Mouse (Mus musculus) hindbrain, embryonic 12.5 days (tissue): Measurements from ENCODE around the gene Myrf. TPM values are rescaled to one million over a fixed set of nuclear protein-coding genes. Genes with fewer than 3 reads are reported as not detected.

Experiments
- ATAC-seq: fragments of 200-750 bp; cut with Nextera tagmentation; 2 replicates; pipeline ENCODE4 v1.8.0; 2017; ENCODE audit warnings: moderate TSS enrichment; ENCODE audit not compliant: low FRiP score
- H3K27ac ChIP-seq: fragments of 300-500 bp; sonication (generic); 2 replicates; pipeline ENCODE4 v1.5.1; 2016; ENCODE audit warnings: mild to moderate bottlenecking
- H3K27me3 ChIP-seq: fragments of 300-500 bp; sonication (generic); 2 replicates; pipeline ENCODE4 v1.6.1; 2016; ENCODE audit warnings: mild to moderate bottlenecking
- H3K36me3 ChIP-seq: fragments of 300-500 bp; sonication (generic); 2 replicates; pipeline ENCODE4 v1.6.1; 2016; ENCODE audit warnings: mild to moderate bottlenecking
- H3K4me1 ChIP-seq: fragments of 300-500 bp; sonication (generic); 2 replicates; pipeline ENCODE4 v1.6.1; 2016
- H3K4me2 ChIP-seq: fragments of 300-500 bp; sonication (generic); replicated peaks from 2 replicates; pipeline ENCODE4 v1.6.1; 2016; ENCODE audit warnings: mild to moderate bottlenecking
- H3K4me3 ChIP-seq: fragments of 300-500 bp; sonication (generic); 2 replicates; pipeline ENCODE4 v1.5.1; 2016; ENCODE audit warnings: mild to moderate bottlenecking
- H3K9ac ChIP-seq: fragments of 300-500 bp; sonication (generic); 2 replicates; pipeline ENCODE4 v1.6.1; 2016; ENCODE audit warnings: mild to moderate bottlenecking, moderate library complexity
- H3K9me3 ChIP-seq: fragments of 300-500 bp; sonication (generic); replicated peaks from 2 replicates; pipeline ENCODE4 v1.6.1; 2016; ENCODE audit warnings: mild to moderate bottlenecking
- WGBS: fragments of 180-500 bp; shearing (Covaris S2); methylation state at CpG from one replicate; pipeline ENCODE4 v1.1.7; 2016; 5-methylcytosine and 5-hydroxymethylcytosine counted together
- polyA plus RNA-seq: library from polyadenylated mRNA; unstranded; fragments of >200 nt; fragmentation: Nextera tagmentation; extraction: Ambion mirVana; gene quantifications from 2 replicates; pipeline ENCODE4 v1.2.1, GENCODE M21; 2016

Gene Myrf
- polyA plus RNA-seq, result 1.3 and 1.9 TPM in 2 replicates

GRCm38 (mm10) chr19:10240654-10241305, at the start of gene Myrf:
TSS of gene Myrf (minus strand) at chr19:10240748.
- Histone ChIP-seq H3K27ac (no peak within 1 kb of the TSS), H3K36me3 (no peaks in the 10 kb centered on the region), H3K27me3 (peaks cover 24% of the 10 kb centered on the region), H3K9me3 (no peaks in the 10 kb centered on the region), H3K9ac (peak within 1 kb of the TSS; percentile 58), H3K4me3 (peak within 1 kb of the TSS; percentile 46), H3K4me2 (peak within 1 kb of the TSS; percentile 75), H3K4me1 (peaks cover 15% of the 10 kb centered on the region)
- 10% methylated on average over 42 of the region's 43 CpGs for WGBS
- ATAC-seq, result peak; percentile 73

- no peak for ATAC-seq
- WGBS, result 86% methylated on average over 4 of the region's 4 CpGs
- H3K4me1 ChIP-seq, result peaks cover 13% of the 10 kb centered on the region
Observed at GRCm38 (mm10) chr19:10289609-10290150, 49.1 kb upstream of the Myrf start.

GRCm38 (mm10) chr19:10288125-10289040, 47.8 kb upstream of the Myrf start:
- no peaks in the 10 kb centered on the region for H3K9me3 ChIP-seq
- no peak overlapping the region for H3K9ac ChIP-seq
- 85% methylated on average over 8 of the region's 8 CpGs for WGBS
- 0 out of 2 replicates have a peak, but pooled peaks cover 2% of the 10 kb centered on the region for H3K36me3 ChIP-seq
- H3K4me2 ChIP-seq, result no peak overlapping the region
- H3K27ac ChIP-seq, result no peak overlapping the region
- no peak overlapping the region for H3K4me3 ChIP-seq
- no peak for ATAC-seq
- peaks cover 8% of the 10 kb centered on the region; the same call in 1 of the 2 replicates for H3K4me1 ChIP-seq
- peaks cover 58% of the 10 kb centered on the region for H3K27me3 ChIP-seq

More at GRCm38 (mm10) chr19:10289609-10290150, 49.1 kb upstream of the Myrf start:
- H3K9ac ChIP-seq, result no peak overlapping the region
- no peak overlapping the region for H3K4me2 ChIP-seq
- peaks cover 58% of the 10 kb centered on the region for H3K27me3 ChIP-seq
- no peak overlapping the region for H3K27ac ChIP-seq
- no peaks in the 10 kb centered on the region for H3K9me3 ChIP-seq
- no peaks in the 10 kb centered on the region for H3K36me3 ChIP-seq
- H3K4me3 ChIP-seq, result no peak overlapping the region

GRCm38 (mm10) chr19:10286458-10286872, 45.9 kb upstream of the Myrf start:
- H3K27me3 ChIP-seq, result peaks cover 67% of the 10 kb centered on the region
- H3K4me3 ChIP-seq, result no peak overlapping the region
- 0 out of 2 replicates have a peak, but pooled peaks cover 2% of the 10 kb centered on the region for H3K36me3 ChIP-seq
- H3K9ac ChIP-seq, result no peak overlapping the region
- no peak overlapping the region for H3K27ac ChIP-seq
- peaks cover 8% of the 10 kb centered on the region; the same call in 1 of the 2 replicates for H3K4me1 ChIP-seq
- ATAC-seq, result no peak
- no peak overlapping the region for H3K4me2 ChIP-seq
- WGBS, result 78% methylated on average over 10 of the region's 10 CpGs
- no peaks in the 10 kb centered on the region for H3K9me3 ChIP-seq

DNA sequence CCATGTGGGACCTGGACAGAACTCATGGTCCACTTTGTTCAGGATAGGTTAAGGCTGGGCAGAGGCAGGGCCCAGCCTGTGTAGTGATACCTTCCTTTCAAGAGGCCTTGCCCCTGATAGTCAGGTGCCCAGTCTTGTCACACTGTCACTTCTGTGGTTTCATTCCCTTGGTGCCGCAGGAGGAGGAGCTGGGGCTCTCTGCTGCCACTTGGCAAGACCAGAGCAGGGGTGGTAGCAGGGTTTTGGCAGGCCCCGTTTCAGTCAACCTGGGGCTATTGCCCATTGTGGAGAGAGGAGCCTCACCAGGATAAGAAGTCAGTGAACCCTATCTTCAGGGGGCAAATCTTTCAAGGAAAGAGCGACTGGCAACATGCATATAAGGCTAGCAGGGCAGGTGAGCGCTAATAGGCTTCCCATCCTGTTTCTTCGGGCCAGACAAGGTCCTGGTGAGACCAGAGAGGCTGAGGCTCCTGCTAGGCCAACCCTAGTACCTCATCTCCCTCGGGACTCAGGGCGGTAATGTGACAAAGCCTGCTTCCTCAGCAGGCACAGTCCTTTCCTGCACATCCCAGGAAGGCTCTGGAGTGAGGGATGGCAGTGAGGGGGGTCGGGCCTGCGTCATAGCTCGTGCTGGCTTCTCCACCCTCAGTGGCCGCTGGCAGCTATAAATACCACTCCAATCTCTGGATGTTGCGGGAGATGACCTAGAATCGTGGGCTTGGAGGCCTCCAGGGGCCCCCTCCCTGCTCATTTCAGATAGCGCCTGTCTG, 40.4 kb upstream of the Myrf start:
- H3K36me3 ChIP-seq, result 0 out of 2 replicates have a peak, but pooled peaks cover 2% of the 10 kb centered on the region
- H3K27me3 ChIP-seq, result peaks cover 91% of the 10 kb centered on the region
- WGBS, result 74% methylated on average over 14 of the region's 14 CpGs
- no peak overlapping the region for H3K4me2 ChIP-seq
- no peak overlapping the region for H3K4me3 ChIP-seq
- H3K4me1 ChIP-seq, result peaks cover 28% of the 10 kb centered on the region
- H3K9ac ChIP-seq, result no peak overlapping the region
- no peak for ATAC-seq
- no peak overlapping the region for H3K27ac ChIP-seq
- no peaks in the 10 kb centered on the region for H3K9me3 ChIP-seq

GRCm38 (mm10) chr19:10279668-10280067, 39.1 kb upstream of the Myrf start:
- Histone ChIP-seq H3K9me3 (no peaks in the 10 kb centered on the region), H3K36me3 (0 out of 2 replicates have a peak, but pooled peaks cover 2% of the 10 kb centered on the region), H3K4me3 (no peak overlapping the region), H3K9ac (no peak overlapping the region), H3K27me3 (peaks cover 87% of the 10 kb centered on the region), H3K4me1 (peaks cover 28% of the 10 kb centered on the region), H3K27ac (no peak overlapping the region), H3K4me2 (no peak overlapping the region)
- WGBS, result 84% methylated on average over 9 of the region's 9 CpGs
- no peak for ATAC-seq

DNA sequence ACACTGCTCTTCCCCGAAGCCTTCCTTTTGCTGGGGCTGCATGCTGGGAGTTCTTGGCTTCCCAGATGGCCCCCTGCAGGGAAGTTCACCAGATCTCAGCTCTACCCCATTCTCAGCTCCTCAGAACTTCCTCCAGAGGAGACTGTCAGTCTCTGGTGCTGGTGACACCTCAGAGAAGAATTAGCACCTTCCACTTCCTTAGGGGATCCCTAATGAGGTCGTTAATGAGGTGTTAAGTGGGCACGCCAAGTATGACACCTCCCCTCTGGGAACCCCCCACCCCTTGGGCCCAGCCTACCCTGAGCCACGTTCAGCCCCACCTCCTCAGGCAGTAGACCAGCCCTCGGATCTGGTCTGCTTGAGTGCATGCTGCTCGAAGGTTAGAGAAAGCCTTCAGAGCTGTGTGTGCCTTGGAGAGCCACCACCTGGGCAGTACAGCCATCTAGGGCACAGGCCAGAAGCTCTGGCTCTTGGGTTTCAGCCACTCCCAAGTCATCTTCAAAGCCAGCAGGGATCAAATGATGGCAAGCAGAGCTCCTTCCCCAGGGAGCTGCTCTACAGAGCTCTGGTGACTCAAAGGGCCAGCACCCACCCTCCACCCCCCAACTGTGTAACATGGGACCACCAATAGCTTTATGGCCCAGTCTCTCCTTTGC, 38.2 kb upstream of the Myrf start:
- peaks cover 33% of the 10 kb centered on the region for H3K4me1 ChIP-seq
- no peaks in the 10 kb centered on the region for H3K9me3 ChIP-seq
- no peak overlapping the region for H3K4me3 ChIP-seq
- H3K36me3 ChIP-seq, result no peaks in the 10 kb centered on the region
- WGBS, result 28% methylated on average over 6 of the region's 6 CpGs
- H3K4me2 ChIP-seq, result no peak overlapping the region
- H3K27ac ChIP-seq, result no peak overlapping the region
- ATAC-seq, result no peak
- H3K27me3 ChIP-seq, result peaks cover 86% of the 10 kb centered on the region
- no peak overlapping the region for H3K9ac ChIP-seq

DNA sequence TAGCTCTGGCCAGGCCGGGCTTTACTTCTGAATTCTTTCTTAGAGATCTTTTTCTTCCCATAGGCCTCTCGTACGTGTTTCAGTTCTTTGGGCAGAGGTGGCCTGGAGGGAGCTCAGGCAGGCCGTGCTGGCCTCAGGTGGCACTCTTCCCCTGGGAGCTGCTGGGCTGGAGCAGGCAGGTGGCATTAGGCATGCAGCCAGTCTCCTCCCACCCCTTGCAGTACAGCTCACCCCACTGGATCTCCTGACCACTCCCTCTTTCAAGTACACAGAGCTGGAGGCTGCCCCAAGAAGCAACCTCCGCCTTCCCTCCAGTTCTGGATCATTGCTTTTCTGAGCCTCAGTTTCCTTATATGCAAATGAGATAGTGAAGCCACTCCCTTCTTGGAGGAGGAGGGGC, 37.2 kb upstream of the Myrf start:
- Histone ChIP-seq H3K4me3 (no peak overlapping the region), H3K4me1 (peaks cover 39% of the 10 kb centered on the region), H3K27ac (no peak overlapping the region), H3K9me3 (no peaks in the 10 kb centered on the region), H3K9ac (no peak overlapping the region), H3K4me2 (peak overlapping the region; percentile 20; the same call in 1 of the 2 replicates), H3K36me3 (no peaks in the 10 kb centered on the region), H3K27me3 (peaks cover 87% of the 10 kb centered on the region)
- 11% methylated on average over 5 of the region's 5 CpGs for WGBS
- peak; percentile 51 for ATAC-seq

- Histone ChIP-seq H3K9ac (no peak overlapping the region), H3K4me1 (peaks cover 43% of the 10 kb centered on the region)
Observed at GRCm38 (mm10) chr19:10277331-10277730, 36.8 kb upstream of the Myrf start.

DNA sequence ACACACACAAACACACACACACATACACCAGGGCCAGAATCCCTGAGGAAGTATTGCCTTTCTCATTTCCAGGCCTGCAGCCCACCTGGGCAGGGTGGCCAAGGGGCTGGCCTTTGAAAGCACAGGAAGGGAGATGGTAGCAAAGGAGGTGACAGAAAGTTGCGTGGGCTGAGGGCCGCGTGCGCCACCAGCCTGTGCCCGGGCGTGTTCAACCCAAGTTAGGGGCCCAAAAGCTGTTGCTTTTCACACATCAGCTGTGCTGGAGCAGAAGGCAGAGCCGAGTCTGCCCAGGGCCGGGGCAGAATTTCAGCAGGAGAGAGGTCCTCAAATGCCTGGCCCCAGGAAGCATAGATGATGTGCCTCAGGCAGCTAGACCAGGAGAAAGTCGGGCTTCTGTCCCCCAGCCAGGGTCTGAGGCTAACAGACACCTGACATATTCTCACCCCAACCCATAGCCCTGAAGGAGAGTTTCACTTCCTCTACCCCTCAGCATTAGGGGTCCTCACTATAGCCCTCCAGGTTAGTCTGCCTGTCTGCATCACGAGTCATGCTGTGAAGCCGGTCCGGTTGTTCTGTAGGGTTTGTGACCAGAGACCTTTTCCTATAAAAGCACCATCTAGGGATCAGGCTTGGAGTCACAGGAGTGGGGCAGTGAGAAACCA, 36.1 kb upstream of the Myrf start:
- no peaks in the 10 kb centered on the region for H3K36me3 ChIP-seq
- peaks cover 87% of the 10 kb centered on the region for H3K27me3 ChIP-seq
- H3K4me1 ChIP-seq, result peaks cover 44% of the 10 kb centered on the region
- H3K27ac ChIP-seq, result no peak overlapping the region
- ATAC-seq, result no peak
- no peaks in the 10 kb centered on the region for H3K9me3 ChIP-seq
- no peak overlapping the region for H3K9ac ChIP-seq
- H3K4me2 ChIP-seq, result no peak overlapping the region
- 55% methylated on average over 12 of the region's 12 CpGs for WGBS
- no peak overlapping the region for H3K4me3 ChIP-seq

More at GRCm38 (mm10) chr19:10277331-10277730, 36.8 kb upstream of the Myrf start:
- Histone ChIP-seq H3K4me3 (no peak overlapping the region), H3K27ac (no peak overlapping the region), H3K9me3 (no peaks in the 10 kb centered on the region), H3K27me3 (peaks cover 87% of the 10 kb centered on the region), H3K4me2 (peak overlapping the region; percentile 20; the same call in 1 of the 2 replicates), H3K36me3 (no peaks in the 10 kb centered on the region)
- ATAC-seq, result peak; percentile 67
- 1% methylated on average over 17 of the region's 17 CpGs for WGBS

DNA sequence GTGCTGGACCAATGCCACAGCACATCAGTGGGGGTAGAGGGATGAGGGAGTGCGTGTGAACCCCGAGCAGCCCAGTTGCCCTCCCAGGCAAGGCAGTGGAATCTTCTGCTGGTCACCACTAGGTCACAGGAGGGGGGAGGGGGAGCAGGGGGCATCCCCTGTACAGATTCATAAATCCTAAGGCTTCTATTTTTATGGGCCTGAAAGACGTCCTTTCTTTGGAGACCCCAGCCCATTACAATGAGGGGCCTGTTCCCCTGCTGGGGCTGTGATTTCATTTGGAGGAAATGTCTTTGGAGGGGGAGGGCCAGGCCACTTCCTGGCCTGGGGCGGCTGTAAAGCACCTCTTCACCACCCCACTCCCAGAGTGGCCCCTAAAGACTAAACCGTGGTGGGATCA, 33.5 kb upstream of the Myrf start:
- H3K9ac ChIP-seq, result no peak overlapping the region
- 25% methylated on average over 5 of the region's 5 CpGs for WGBS
- ATAC-seq, result no peak

More for the DNA sequence above, 33.5 kb upstream of the Myrf start:
- Histone ChIP-seq H3K36me3 (no peaks in the 10 kb centered on the region), H3K4me1 (peaks cover 44% of the 10 kb centered on the region), H3K4me3 (no peak overlapping the region), H3K27ac (no peak overlapping the region), H3K9me3 (no peaks in the 10 kb centered on the region), H3K27me3 (peaks cover 85% of the 10 kb centered on the region), H3K4me2 (no peak overlapping the region)
